Mouse (Mus musculus) midbrain, postnatal 0 days (tissue): Measurements from ENCODE around the gene Ptprn2. TPM values are rescaled to one million over a fixed set of nuclear protein-coding genes. Genes with fewer than 3 reads are reported as not detected.

Experiments
- ATAC-seq: fragments of 200-750 bp; cut with Nextera tagmentation; 2 replicates; pipeline ENCODE4 v1.8.0; 2017; ENCODE audit warnings: moderate number of reproducible peaks, mild to moderate bottlenecking, moderate TSS enrichment, moderate library complexity; ENCODE audit not compliant: low FRiP score
- DNase-seq: peaks from one replicate; pipeline ENCODE4 v3.0.0-alpha.2; 2015; ENCODE audit warnings: low spot score
- H3K27ac ChIP-seq: fragments of 300-500 bp; sonication (generic); 2 replicates; pipeline ENCODE4 v1.5.1; 2014; ENCODE audit warnings: low read depth, mild to moderate bottlenecking, low read length, mixed read lengths
- H3K27me3 ChIP-seq: fragments of 300-500 bp; sonication (generic); 2 replicates; pipeline ENCODE4 v1.6.1; 2014; ENCODE audit warnings: low read length, control low read depth, mixed read lengths; ENCODE audit not compliant: insufficient read depth
- H3K36me3 ChIP-seq: fragments of 300-500 bp; sonication (generic); 2 replicates; pipeline ENCODE4 v1.6.1; 2014; ENCODE audit warnings: low read length, control low read depth, mixed read lengths; ENCODE audit not compliant: insufficient read depth
- H3K4me1 ChIP-seq: fragments of 300-500 bp; sonication (generic); 2 replicates; pipeline ENCODE4 v1.6.1; 2014; ENCODE audit warnings: mild to moderate bottlenecking, control low read depth, antibody characterized with exemption, low read length, mixed read lengths; ENCODE audit not compliant: insufficient read depth
- H3K4me2 ChIP-seq: fragments of 300-500 bp; sonication (generic); 2 replicates; pipeline ENCODE4 v1.6.1; 2014; ENCODE audit warnings: low read depth, mild to moderate bottlenecking, low read length, mixed read lengths; ENCODE audit not compliant: poor library complexity, severe bottlenecking
- H3K4me3 ChIP-seq: fragments of 300-500 bp; sonication (generic); 2 replicates; pipeline ENCODE4 v1.5.1; 2014; ENCODE audit warnings: low read depth, mild to moderate bottlenecking, low read length, moderate library complexity
- H3K9ac ChIP-seq: fragments of 300-500 bp; sonication (generic); replicated peaks from 2 replicates; pipeline ENCODE4 v1.6.1; 2014; ENCODE audit warnings: mild to moderate bottlenecking, low read length, moderate library complexity, mixed read lengths; ENCODE audit not compliant: poor library complexity, severe bottlenecking
- H3K9me3 ChIP-seq: fragments of 300-500 bp; sonication (generic); 2 replicates; pipeline ENCODE4 v1.6.1; 2016; ENCODE audit warnings: low read length, control low read depth
- CTCF ChIP-seq: IDR thresholded peaks from 2 replicates; pipeline ENCODE4 v1.5.1; 2016; ENCODE audit warnings: antibody characterized with exemption, mild to moderate bottlenecking
- WGBS: fragments of 180-500 bp; shearing (Covaris S2); extraction: QIAGEN DNeasy Blood & Tissue Kit; methylation state at CpG from one replicate; pipeline ENCODE4 v1.1.7; 2014; 5-methylcytosine and 5-hydroxymethylcytosine counted together
- polyA plus RNA-seq: library from polyadenylated mRNA; unstranded; fragments of >200 nt; fragmentation: Nextera tagmentation; extraction: Ambion mirVana; gene quantifications from 2 replicates; pipeline ENCODE4 v1.2.1, GENCODE M21; 2015
- total RNA-seq: library from RNA; depleted of rRNA; stranded (reverse); fragments of >200 nt; gene quantifications from 2 replicates; pipeline ENCODE4 v1.2.3, GENCODE M21; 2014

Gene Ptprn2
- total and polyA plus RNA-seq, 2 experiments from 2014 or later, result 22.2 to 110 TPM

DNA sequence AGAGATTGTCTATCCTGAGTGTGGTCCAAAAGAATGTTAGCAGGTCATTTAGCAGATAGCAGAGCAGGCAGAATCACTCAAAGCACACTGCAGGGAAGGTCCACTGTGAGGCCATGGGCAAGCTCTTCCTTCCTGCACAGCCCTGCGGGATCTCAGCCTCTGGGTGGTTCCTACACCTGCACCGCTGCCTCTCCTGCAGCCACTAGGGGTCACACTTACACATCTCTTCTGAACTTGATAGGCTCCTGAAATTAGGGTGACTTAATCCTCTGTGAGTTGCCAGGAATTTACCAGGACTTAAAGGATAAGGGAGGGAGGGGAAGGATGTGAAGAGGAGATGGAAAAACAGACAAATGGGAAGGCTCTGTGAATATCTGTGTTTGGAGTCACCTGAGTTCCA, 549.7 kb downstream of the Ptprn2 start:
- Histone ChIP-seq H3K4me3 (no peak overlapping the region), H3K9me3 (no peaks in the 10 kb centered on the region), H3K27ac (no peak overlapping the region), H3K36me3 (no peaks in the 10 kb centered on the region), H3K9ac (no peak overlapping the region), H3K4me2 (no peak overlapping the region), H3K4me1 (no peaks in the 10 kb centered on the region), H3K27me3 (no peaks in the 10 kb centered on the region)
- DNase-seq (peak; percentile 79), ATAC-seq (peak; percentile 68; the same call in 1 of the 2 replicates)
- peak; percentile 89 for TF ChIP-seq CTCF
- WGBS, result 3% methylated on average over 2 of the region's 2 CpGs

DNA sequence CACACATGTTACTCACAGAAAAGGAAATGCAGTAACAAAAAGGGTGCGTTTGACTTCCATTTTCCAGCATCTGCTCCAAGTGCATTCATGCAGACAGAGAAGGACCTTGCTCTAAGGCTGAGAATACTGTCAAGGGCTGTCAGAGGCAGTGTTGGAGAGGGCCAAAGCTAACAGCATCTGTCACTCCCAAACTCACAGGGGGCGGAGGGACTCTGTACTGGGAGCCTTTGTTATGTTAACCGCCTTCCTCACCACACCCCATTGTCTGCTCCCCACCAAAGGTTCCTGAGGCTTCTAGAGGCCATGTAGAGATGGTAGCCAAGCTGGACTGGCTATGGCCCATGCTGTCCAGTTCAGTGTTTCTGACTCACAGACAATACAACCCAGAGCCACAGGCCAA, 553.9 kb downstream of the Ptprn2 start:
- DNase-seq, result no peak
- Histone ChIP-seq H3K4me2 (no peak overlapping the region), H3K27me3 (no peaks in the 10 kb centered on the region), H3K9me3 (no peaks in the 10 kb centered on the region), H3K36me3 (no peaks in the 10 kb centered on the region), H3K4me1 (no peaks in the 10 kb centered on the region), H3K27ac (0 out of 2 replicates have a peak overlapping the region, but pooled peaks have one; percentile 6), H3K9ac (no peak overlapping the region), H3K4me3 (no peak overlapping the region)
- 22% methylated on average over 3 of the region's 3 CpGs for WGBS
- no peak for TF ChIP-seq CTCF
- ATAC-seq, result no peak

DNA sequence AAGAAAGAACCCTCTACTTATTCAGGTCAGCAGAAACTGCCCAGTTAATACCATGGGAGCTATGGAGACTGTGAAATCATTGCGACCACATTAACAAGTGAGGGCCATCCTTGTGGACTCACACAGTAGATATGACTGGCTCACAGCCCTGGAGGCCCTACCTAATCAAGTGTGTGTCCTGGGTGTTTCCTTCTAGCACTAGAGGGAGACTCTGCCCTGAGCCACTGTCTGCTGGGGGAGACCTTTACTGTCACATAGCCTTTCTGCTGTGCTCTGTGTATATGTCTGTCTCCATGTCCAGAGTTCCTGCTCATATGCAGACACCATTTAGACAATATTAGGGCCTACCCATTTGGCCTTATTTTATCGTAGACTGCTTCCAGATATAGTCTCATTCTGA, 555.9 kb downstream of the Ptprn2 start:
- no peak overlapping the region for H3K4me2 ChIP-seq
- TF ChIP-seq CTCF, result peak; percentile 50

DNA sequence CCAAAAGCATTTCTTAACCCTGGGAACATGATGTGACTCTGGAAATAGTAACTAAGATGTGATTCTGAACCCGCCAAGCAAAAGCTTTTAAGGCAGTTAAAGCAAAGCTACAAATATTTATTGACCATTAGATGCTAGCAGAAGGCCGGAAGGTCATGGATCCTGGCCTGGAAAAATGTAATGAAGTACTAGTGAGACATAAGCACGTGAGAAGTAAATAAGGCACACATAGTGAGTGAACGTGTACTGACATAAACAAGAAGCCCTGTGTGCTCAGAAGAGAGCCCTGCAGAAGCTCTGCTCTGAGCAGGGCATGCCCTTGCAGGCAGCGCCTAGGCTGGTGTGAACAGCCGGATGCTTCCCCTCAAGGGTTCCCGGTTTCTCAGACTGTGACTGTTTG, 557.2 kb downstream of the Ptprn2 start:
- Histone ChIP-seq H3K4me1 (peaks cover 4% of the 10 kb centered on the region; the same call in 1 of the 2 replicates), H3K9me3 (no peaks in the 10 kb centered on the region), H3K4me2 (no peak overlapping the region), H3K36me3 (no peaks in the 10 kb centered on the region), H3K4me3 (no peak overlapping the region), H3K27me3 (no peaks in the 10 kb centered on the region), H3K9ac (no peak overlapping the region), H3K27ac (no peak overlapping the region)
- ATAC-seq (no peak), DNase-seq (no peak)
- 86% methylated on average over 7 of the region's 7 CpGs for WGBS
- no peak for TF ChIP-seq CTCF

More for the DNA sequence above, 555.9 kb downstream of the Ptprn2 start:
- H3K9me3 ChIP-seq, result no peaks in the 10 kb centered on the region
- DNase-seq, result no peak
- H3K4me1 ChIP-seq, result no peaks in the 10 kb centered on the region
- H3K4me3 ChIP-seq, result no peak overlapping the region
- H3K36me3 ChIP-seq, result no peaks in the 10 kb centered on the region
- no peaks in the 10 kb centered on the region for H3K27me3 ChIP-seq
- H3K9ac ChIP-seq, result no peak overlapping the region
- 96% methylated on average over 2 of the region's 2 CpGs for WGBS
- no peak for ATAC-seq
- no peak overlapping the region for H3K27ac ChIP-seq

DNA sequence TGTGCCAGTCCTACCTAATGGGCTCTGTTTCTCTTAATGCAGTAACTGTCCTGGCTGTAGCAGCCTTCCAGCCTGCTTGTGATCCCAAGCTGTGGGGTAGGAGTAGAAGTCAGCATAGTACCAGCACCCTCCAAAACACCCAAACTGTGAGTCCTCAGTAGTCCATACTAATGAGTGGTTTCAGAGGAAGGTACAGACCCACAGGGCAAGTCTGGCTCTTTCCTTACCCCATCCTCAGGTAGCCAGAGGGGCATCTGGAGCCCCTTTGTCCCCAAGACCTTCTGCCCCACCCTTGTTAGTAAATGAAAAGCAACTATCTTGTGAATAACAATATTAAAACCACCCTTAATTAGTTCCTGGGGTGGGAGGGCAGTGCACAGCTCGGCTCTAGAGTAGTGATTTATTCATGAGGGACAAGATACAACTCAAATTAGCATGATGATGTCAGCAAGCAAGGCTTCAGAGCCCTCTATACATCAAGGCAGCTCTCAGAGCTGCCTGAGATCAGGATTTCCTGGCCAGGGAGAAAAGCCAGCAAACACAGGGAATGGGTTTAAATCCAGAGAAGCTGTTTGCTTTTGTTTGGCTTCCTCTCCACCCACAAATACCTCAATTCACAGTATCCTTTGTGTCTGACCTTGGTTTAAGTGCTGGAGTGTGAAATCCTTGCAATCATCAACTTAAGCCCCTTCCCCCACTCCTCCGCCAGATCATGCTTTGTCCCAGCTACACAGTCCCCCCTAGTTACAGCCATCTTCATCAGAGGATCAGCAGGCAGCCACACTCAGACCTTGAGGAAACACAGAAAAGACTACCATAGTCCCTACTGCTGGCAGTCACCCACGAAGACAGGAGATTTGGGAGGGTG, 562.1 kb downstream of the Ptprn2 start:
- Histone ChIP-seq H3K36me3 (no peaks in the 10 kb centered on the region), H3K4me2 (no peak overlapping the region), H3K4me3 (no peak overlapping the region), H3K9me3 (no peaks in the 10 kb centered on the region), H3K27me3 (no peaks in the 10 kb centered on the region), H3K27ac (peak overlapping the region; percentile 60), H3K4me1 (peaks cover 7% of the 10 kb centered on the region; the same call in 1 of the 2 replicates), H3K9ac (no peak overlapping the region)
- DNase-seq (no peak), ATAC-seq (peak; percentile 68)
- TF ChIP-seq CTCF, result no peak
- WGBS, result 5% methylated on average over 3 of the region's 3 CpGs

DNA sequence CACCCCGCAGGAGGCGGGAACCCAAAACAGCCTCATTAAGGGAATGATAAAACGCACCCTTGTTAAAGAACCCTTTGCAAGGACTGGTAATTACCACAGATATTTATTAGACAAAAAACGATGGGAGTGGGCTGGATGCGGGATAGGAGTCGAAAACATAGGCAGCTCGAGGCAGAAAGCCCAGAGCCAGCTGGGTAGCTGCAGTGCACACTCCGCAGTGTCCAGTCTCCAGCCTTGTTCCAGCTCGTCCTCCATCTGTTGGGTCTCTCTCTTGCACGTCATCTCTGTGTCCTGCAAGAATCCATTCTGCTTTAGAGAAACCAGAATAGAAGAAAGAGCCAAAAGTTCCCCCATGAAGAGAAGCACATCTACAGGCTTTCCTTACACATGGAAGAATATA, 564.3 kb downstream of the Ptprn2 start:
- Histone ChIP-seq H3K36me3 (no peaks in the 10 kb centered on the region), H3K9ac (no peak overlapping the region), H3K4me3 (no peak overlapping the region), H3K9me3 (no peaks in the 10 kb centered on the region), H3K4me1 (peaks cover 16% of the 10 kb centered on the region), H3K27me3 (no peaks in the 10 kb centered on the region), H3K27ac (no peak overlapping the region), H3K4me2 (no peak overlapping the region)
- WGBS, result 74% methylated on average over 10 of the region's 10 CpGs
- ATAC-seq (no peak), DNase-seq (no peak)
- no peak for TF ChIP-seq CTCF
